ENCODE assay signal across 18 mouse cellular contexts in genomic region chr2:122590351-122590750, GRCm38 (mm10). TPM values are rescaled to one million over a fixed set of nuclear protein-coding genes. Genes with fewer than 3 reads are reported as not detected.
DNase-seq lines count a peak whose midpoint lies in the region; ATAC-seq and TF ChIP-seq lines count a peak whose summit lies in the region.
"Had no signal": no experiment of that assay in that cellular context is flagged by ENCODE, and none has a peak within 500 bp of the region (broad histone marks: within the 10 kb centered on the region; RNA-seq: fewer than 3 reads in every experiment).

No protein-coding gene starts in this region.

- 65% methylated on average over 1 of the region's 1 CpGs for WGBS in intestine, postnatal 0 days
- 74% methylated on average over 1 of the region's 1 CpGs for WGBS in intestine, embryonic 15.5 days

- TF ChIP-seq CTCF in intestine, postnatal 0 days (IDR thresholded peaks at IDR 0.05; ENCODE audit: low read depth), result no peak

- ATAC-seq in intestine, postnatal 0 days, result peak; percentile 64
- ATAC-seq in intestine, embryonic 15.5 days, result no peak
- ATAC-seq: forebrain, embryonic 13.5 days; forebrain, postnatal 0 days had no signal

- no peaks in the 10 kb centered on the region for H3K36me3 ChIP-seq in intestine, postnatal 0 days (ENCODE audit: control insufficient read depth, insufficient read depth)
- no peaks in the 10 kb centered on the region for H3K36me3 ChIP-seq in intestine, embryonic 15.5 days
- H3K36me3 ChIP-seq: embryonic facial prominence, embryonic 10.5 days had no signal

- no peaks in the 10 kb centered on the region for H3K4me1 ChIP-seq in intestine, postnatal 0 days (replicated peaks; ENCODE audit: control insufficient read depth, insufficient read depth, low read length)
- no peaks in the 10 kb centered on the region for H3K4me1 ChIP-seq in intestine, embryonic 15.5 days (replicated peaks)
- H3K4me1 ChIP-seq: embryonic facial prominence, embryonic 10.5 days; forebrain, embryonic 13.5 days had no signal

- no peak overlapping the region for H3K4me2 ChIP-seq in intestine, postnatal 0 days (replicated peaks; ENCODE audit: low read depth)
- no peak overlapping the region for H3K4me2 ChIP-seq in intestine, embryonic 15.5 days (replicated peaks)
- H3K4me2 ChIP-seq: forebrain, embryonic 13.5 days; hindbrain, embryonic 14.5 days had no signal

- H3K9me3 ChIP-seq in intestine, postnatal 0 days (ENCODE audit: control insufficient read depth), result no peaks in the 10 kb centered on the region
- no peaks in the 10 kb centered on the region for H3K9me3 ChIP-seq in intestine, embryonic 15.5 days
- H3K9me3 ChIP-seq: embryonic facial prominence, embryonic 10.5 days; forebrain, embryonic 13.5 days had no signal

- DNase-seq in kidney, adult 8-10 months, result peak; percentile 26 to 65
- DNase-seq in kidney, postnatal 10 days, result no peak
- DNase-seq in kidney, postnatal 36 days, result peak; percentile 35 to 61
- DNase-seq in adrenal gland, adult 2 months, result no peak
- DNase-seq: adrenal gland, adult 8-10 months; adrenal gland, postnatal 36 days; cerebellum, adult 2 months; cerebellum, postnatal 10 days; forebrain, postnatal 0 days; gastrocnemius, postnatal 14 days; heart, postnatal 10 days had no signal

- H3K9ac ChIP-seq in intestine, postnatal 0 days (ENCODE audit: low read depth, low read length), result no peak overlapping the region
- H3K9ac ChIP-seq in intestine, embryonic 15.5 days, result no peak overlapping the region
- H3K9ac ChIP-seq: forebrain, embryonic 13.5 days; forebrain, postnatal 0 days; hindbrain, embryonic 14.5 days had no signal

- no peak overlapping the region for H3K4me3 ChIP-seq in intestine, postnatal 0 days (ENCODE audit: low read depth, low read length)
- H3K4me3 ChIP-seq in intestine, embryonic 15.5 days (replicated peaks), result no peak overlapping the region
- H3K4me3 ChIP-seq: embryonic facial prominence, embryonic 10.5 days; forebrain, embryonic 13.5 days had no signal

- H3K27me3 ChIP-seq in intestine, postnatal 0 days (replicated peaks; ENCODE audit: control insufficient read depth, insufficient read depth, low read length), result no peaks in the 10 kb centered on the region
- no peaks in the 10 kb centered on the region for H3K27me3 ChIP-seq in intestine, embryonic 15.5 days (replicated peaks)
- H3K27me3 ChIP-seq: forebrain, embryonic 13.5 days had no signal

- H3K27ac ChIP-seq in intestine, postnatal 0 days (ENCODE audit: low read depth, low read length), result peak overlapping the region; percentile 41; the same call in 1 of the 2 replicates
- H3K27ac ChIP-seq in intestine, embryonic 15.5 days, result no peak overlapping the region
- H3K27ac ChIP-seq: embryonic facial prominence, embryonic 10.5 days; forebrain, embryonic 13.5 days; hindbrain, embryonic 14.5 days had no signal

RNA-seq across cellular contexts. Expression of gene Gatm, which starts 20.8 kb away (rescaled TPM):
- polyA plus RNA-seq in intestine, postnatal 0 days (2015; fragmentation: Nextera tagmentation; extraction: Ambion mirVana), result 184 and 255 TPM in 2 replicates
- 18.9 and 23.9 TPM in 2 replicates for polyA plus RNA-seq in intestine, embryonic 15.5 days (2015; fragmentation: Nextera tagmentation; extraction: Ambion mirVana)
- 1 to 10 TPM; 4.4 to 6.6 TPM for total RNA-seq in adrenal gland, adult 2 months (2021)
- 2.3 and 3.3 TPM in 2 replicates for polyA plus RNA-seq in adrenal gland, adult 2 months (2012; rRNA removed)

RNA-seq across cellular contexts. Expression of gene AA467197, which starts 46.4 kb away (rescaled TPM):
- 31.7 and 38.4 TPM in 2 replicates for polyA plus RNA-seq in intestine, postnatal 0 days (2015; fragmentation: Nextera tagmentation; extraction: Ambion mirVana)
- 7.1 and 7.3 TPM in 2 replicates for polyA plus RNA-seq in intestine, embryonic 15.5 days (2015; fragmentation: Nextera tagmentation; extraction: Ambion mirVana)
- 1 to 10 TPM; 1.4 to 2.5 TPM for total RNA-seq in adrenal gland, adult 2 months (2021)
- polyA plus RNA-seq in adrenal gland, adult 2 months (2012; rRNA removed), result not detected in 2 replicates
- total RNA-seq: gastrocnemius, adult 18-20 months; gastrocnemius, postnatal 14 days had no signal
- polyA plus RNA-seq: forebrain, embryonic 13.5 days; forebrain, postnatal 0 days; heart, embryonic 14.5 days had no signal

Comparison
In these comparisons a context has a peak if more than half of its experiments do, and no peak if none do; other contexts are left out.
1. DNase-seq: peak in kidney, adult 8-10 months (2 of 2) and kidney, postnatal 36 days (2 of 2); none in kidney, postnatal 10 days (single experiment) and adrenal gland, adult 2 months (single experiment).